Mouse (Mus musculus): Measurements from ENCODE around the gene Usp35. TPM values are rescaled to one million over a fixed set of nuclear protein-coding genes. Genes with fewer than 3 reads are reported as not detected.
A peak's percentile ranks its signal among the peaks of the same experiment; 100 is the strongest.

The Usp35 gene
- polyA plus RNA-seq, 1 experiment = 6.4 TPM

- WGBS = 78% methylated on average over 5 of the region's 5 CpGs
- no peak overlapping the region for H3K4me3 ChIP-seq (replicated peaks; ENCODE audit: control insufficient read depth, low read depth, low read length)
- TF ChIP-seq CTCF (IDR thresholded peaks at IDR 0.05; ENCODE audit: control insufficient read depth, insufficient read depth, low read length) (no peak), POLR2A (IDR thresholded peaks at IDR 0.05; ENCODE audit: borderline replicate concordance, control insufficient read depth, low read depth, low read length) (no peak)
Measured at GRCm38 (mm10) chr7:97360166-97360565, 28.3 kb upstream of the Usp35 start.

GRCm38 (mm10) chr7:97358347-97358746 lies 26.5 kb upstream of the Usp35 start:
- no peak overlapping the region for H3K27ac ChIP-seq (ENCODE audit: control insufficient read depth, insufficient read depth, low read depth, low read length, poor library complexity)
- 54% methylated on average over 4 of the region's 4 CpGs for WGBS
- TF ChIP-seq CTCF (IDR thresholded peaks at IDR 0.05; ENCODE audit: control insufficient read depth, insufficient read depth, low read length) (no peak), POLR2A (IDR thresholded peaks at IDR 0.05; ENCODE audit: borderline replicate concordance, control insufficient read depth, low read depth, low read length) (no peak)

More at GRCm38 (mm10) chr7:97360166-97360565, 28.3 kb upstream of the Usp35 start:
- Histone ChIP-seq H3K27ac (ENCODE audit: control insufficient read depth, insufficient read depth, low read depth, low read length, poor library complexity) (no peak overlapping the region), H3K4me1 (ENCODE audit: control insufficient read depth, insufficient read depth, low read length) (no peaks in the 10 kb centered on the region; the same call in 1 of the 2 replicates)

GRCm38 (mm10) chr7:97357840-97358239 lies 26.0 kb upstream of the Usp35 start:
- H3K4me1 ChIP-seq (ENCODE audit: control insufficient read depth, insufficient read depth, low read length) = no peaks in the 10 kb centered on the region; the same call in 1 of the 2 replicates
- no peak overlapping the region for H3K27ac ChIP-seq (ENCODE audit: control insufficient read depth, insufficient read depth, low read depth, low read length, poor library complexity)
- TF ChIP-seq CTCF (IDR thresholded peaks at IDR 0.05; ENCODE audit: control insufficient read depth, insufficient read depth, low read length) = no peak
- no peak for TF ChIP-seq POLR2A (IDR thresholded peaks at IDR 0.05; ENCODE audit: borderline replicate concordance, control insufficient read depth, low read depth, low read length)
- H3K4me3 ChIP-seq (replicated peaks; ENCODE audit: control insufficient read depth, low read depth, low read length) = no peak overlapping the region
- WGBS = 74% methylated on average over 3 of the region's 3 CpGs

More at GRCm38 (mm10) chr7:97358347-97358746, 26.5 kb upstream of the Usp35 start:
- Histone ChIP-seq H3K4me3 (replicated peaks; ENCODE audit: control insufficient read depth, low read depth, low read length) (no peak overlapping the region), H3K4me1 (ENCODE audit: control insufficient read depth, insufficient read depth, low read length) (no peaks in the 10 kb centered on the region; the same call in 1 of the 2 replicates)

- TF ChIP-seq POLR2A (IDR thresholded peaks at IDR 0.05; ENCODE audit: borderline replicate concordance, control insufficient read depth, low read depth, low read length) = no peak
- TF ChIP-seq CTCF (IDR thresholded peaks at IDR 0.05; ENCODE audit: control insufficient read depth, insufficient read depth, low read length) = no peak
- 55% methylated on average over 5 of the region's 5 CpGs for WGBS
- Histone ChIP-seq H3K4me3 (replicated peaks; ENCODE audit: control insufficient read depth, low read depth, low read length) (no peak overlapping the region), H3K27ac (ENCODE audit: control insufficient read depth, insufficient read depth, low read depth, low read length, poor library complexity) (peak overlapping the region; percentile 46; the same call in 1 of the 2 replicates), H3K4me1 (ENCODE audit: control insufficient read depth, insufficient read depth, low read length) (no peaks in the 10 kb centered on the region; the same call in 1 of the 2 replicates)
Measured at GRCm38 (mm10) chr7:97356875-97357276, 25.1 kb upstream of the Usp35 start.

GRCm38 (mm10) chr7:97356253-97356652 lies 24.4 kb upstream of the Usp35 start:
- Histone ChIP-seq H3K4me3 (replicated peaks; ENCODE audit: control insufficient read depth, low read depth, low read length) (no peak overlapping the region), H3K27ac (ENCODE audit: control insufficient read depth, insufficient read depth, low read depth, low read length, poor library complexity) (no peak overlapping the region; the same call in 1 of the 2 replicates), H3K4me1 (ENCODE audit: control insufficient read depth, insufficient read depth, low read length) (no peaks in the 10 kb centered on the region; the same call in 1 of the 2 replicates)
- WGBS = 51% methylated on average over 5 of the region's 5 CpGs
- TF ChIP-seq POLR2A (IDR thresholded peaks at IDR 0.05; ENCODE audit: borderline replicate concordance, control insufficient read depth, low read depth, low read length) (no peak), CTCF (IDR thresholded peaks at IDR 0.05; ENCODE audit: control insufficient read depth, insufficient read depth, low read length) (no peak)

- Histone ChIP-seq H3K4me1 (ENCODE audit: control insufficient read depth, insufficient read depth, low read length) (no peaks in the 10 kb centered on the region; the same call in 1 of the 2 replicates), H3K4me3 (replicated peaks; ENCODE audit: control insufficient read depth, low read depth, low read length) (no peak overlapping the region), H3K27ac (ENCODE audit: control insufficient read depth, insufficient read depth, low read depth, low read length, poor library complexity) (peak overlapping the region; percentile 57)
- TF ChIP-seq CTCF (IDR thresholded peaks at IDR 0.05; ENCODE audit: control insufficient read depth, insufficient read depth, low read length) = no peak
- TF ChIP-seq POLR2A (IDR thresholded peaks at IDR 0.05; ENCODE audit: borderline replicate concordance, control insufficient read depth, low read depth, low read length) = no peak
- WGBS = 40% methylated on average over 13 of the region's 13 CpGs
Measured at GRCm38 (mm10) chr7:97355068-97355841, 23.4 kb upstream of the Usp35 start.

- 81% methylated on average over 6 of the region's 6 CpGs for WGBS
- Histone ChIP-seq H3K4me1 (ENCODE audit: control insufficient read depth, insufficient read depth, low read length) (no peaks in the 10 kb centered on the region; the same call in 1 of the 2 replicates), H3K4me3 (replicated peaks; ENCODE audit: control insufficient read depth, low read depth, low read length) (no peak overlapping the region), H3K27ac (ENCODE audit: control insufficient read depth, insufficient read depth, low read depth, low read length, poor library complexity) (no peak overlapping the region)
- TF ChIP-seq POLR2A (IDR thresholded peaks at IDR 0.05; ENCODE audit: borderline replicate concordance, control insufficient read depth, low read depth, low read length) (no peak), CTCF (IDR thresholded peaks at IDR 0.05; ENCODE audit: control insufficient read depth, insufficient read depth, low read length) (no peak)
Measured at GRCm38 (mm10) chr7:97353356-97353755, 21.5 kb upstream of the Usp35 start.

- Histone ChIP-seq H3K27ac (ENCODE audit: control insufficient read depth, insufficient read depth, low read depth, low read length, poor library complexity) (no peak overlapping the region), H3K4me1 (ENCODE audit: control insufficient read depth, insufficient read depth, low read length) (no peaks in the 10 kb centered on the region; the same call in 1 of the 2 replicates), H3K4me3 (replicated peaks; ENCODE audit: control insufficient read depth, low read depth, low read length) (no peak overlapping the region)
- 81% methylated on average over 11 of the region's 11 CpGs for WGBS
- TF ChIP-seq POLR2A (IDR thresholded peaks at IDR 0.05; ENCODE audit: borderline replicate concordance, control insufficient read depth, low read depth, low read length) = no peak
- no peak for TF ChIP-seq CTCF (IDR thresholded peaks at IDR 0.05; ENCODE audit: control insufficient read depth, insufficient read depth, low read length)
Measured at GRCm38 (mm10) chr7:97351792-97352513, 20.1 kb upstream of the Usp35 start.
